Mouse (Mus musculus): ENCODE measurements around the gene Kcnd3.

Gene Kcnd3

DNA sequence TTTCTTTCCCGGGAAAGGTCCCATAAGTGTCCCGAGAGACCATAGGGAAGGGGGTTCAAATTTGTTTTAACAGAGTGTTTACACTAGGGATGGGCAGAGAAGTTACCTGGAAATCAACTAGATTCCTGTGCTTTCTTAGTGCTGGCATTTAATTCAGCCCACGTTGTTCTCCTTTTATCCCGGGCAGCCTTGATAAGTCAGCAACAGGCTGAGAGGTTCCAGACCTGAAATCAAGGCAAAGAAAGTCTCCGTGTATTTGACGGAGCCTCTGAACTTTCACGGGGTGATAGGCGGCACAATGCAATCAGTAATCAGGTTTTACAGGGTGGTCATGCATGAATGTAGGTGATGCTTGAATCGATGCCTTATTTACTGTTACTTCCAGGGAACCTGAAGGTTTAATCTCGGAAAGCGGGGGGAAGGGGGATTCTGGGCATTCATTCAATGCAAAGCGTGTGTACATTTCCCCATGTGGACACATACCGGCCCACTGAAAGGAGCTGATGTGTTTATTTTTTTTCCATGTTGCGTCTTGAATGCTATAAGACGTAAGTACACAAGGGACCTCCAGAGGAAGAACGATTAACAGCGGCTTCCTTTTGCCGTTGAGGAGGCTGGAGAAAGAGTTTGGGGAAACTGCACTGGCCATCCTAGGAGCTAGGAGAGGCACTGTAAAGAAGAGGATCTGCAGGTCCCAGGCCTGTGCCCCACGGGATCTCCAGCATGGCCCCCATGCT is 1.3 kb downstream of the Kcnd3 start:
- peak in 1 of 2 experiments; percentile 32 for DNase-seq (ENCODE audit: low spot score in 2 of 2)

DNA sequence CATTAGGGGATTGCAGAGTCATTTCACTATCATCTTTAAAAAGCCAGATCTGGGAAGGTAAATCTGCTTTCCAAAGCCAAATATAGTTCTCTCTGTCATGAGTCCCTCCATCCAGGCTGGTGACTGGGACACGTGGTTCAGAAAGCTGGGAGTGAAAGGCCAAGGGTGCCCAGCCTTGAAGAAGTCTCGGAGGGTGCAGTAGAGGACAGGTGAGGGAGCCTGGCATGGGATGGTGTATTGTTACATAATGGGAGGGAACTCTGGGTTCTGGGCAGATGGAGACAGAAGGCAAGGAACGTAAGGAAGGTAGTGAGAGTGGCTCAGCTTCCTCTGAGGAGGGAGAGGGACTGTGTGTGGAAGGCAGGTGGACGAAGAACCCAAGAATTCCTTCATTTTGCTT is 5.5 kb downstream of the Kcnd3 start:
- no peak for DNase-seq (ENCODE audit: low spot score in 2 of 2)

DNA sequence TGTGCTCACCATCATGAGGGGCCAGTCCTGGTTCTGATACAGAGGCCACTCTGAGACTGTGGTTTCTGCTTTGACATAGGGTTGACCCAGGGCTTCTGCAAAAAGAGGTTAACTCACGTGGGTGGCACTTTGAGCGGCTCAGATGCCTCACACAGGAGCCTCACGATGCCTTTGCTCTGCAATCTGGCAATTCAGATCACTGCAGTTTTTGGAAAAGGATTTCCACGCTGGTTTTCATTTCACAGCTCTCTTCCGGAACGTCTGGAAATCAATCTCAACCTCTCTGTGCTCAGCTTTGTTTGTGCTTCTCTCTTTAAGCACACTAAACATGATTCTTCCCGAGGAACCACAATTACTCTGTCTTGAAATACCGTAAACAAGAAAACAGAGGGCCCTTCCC is 14.4 kb downstream of the Kcnd3 start:
- DNase-seq (ENCODE audit: low spot score in 2 of 2) = no peak

DNA sequence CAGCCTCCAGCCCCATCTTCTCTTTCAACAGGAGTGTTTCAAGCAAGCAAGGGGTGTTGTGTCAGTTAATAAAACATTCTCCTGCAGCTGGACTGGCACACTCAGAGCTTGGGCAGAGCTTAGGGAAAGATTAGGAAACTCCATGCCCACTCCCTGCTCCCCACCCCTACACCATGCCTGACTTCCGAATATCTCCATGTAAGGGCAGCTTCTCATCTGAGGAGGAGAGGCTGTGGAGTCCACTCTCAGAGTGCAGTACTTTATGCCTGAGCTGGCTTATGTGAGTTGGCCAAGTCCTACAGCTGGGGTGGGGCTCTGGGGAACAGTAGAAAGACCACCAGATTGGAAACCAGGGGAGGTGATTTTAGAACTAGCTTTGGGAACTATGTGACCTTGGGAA is 20.4 kb downstream of the Kcnd3 start:
- no peak for DNase-seq (ENCODE audit: low spot score in 2 of 2)

DNA sequence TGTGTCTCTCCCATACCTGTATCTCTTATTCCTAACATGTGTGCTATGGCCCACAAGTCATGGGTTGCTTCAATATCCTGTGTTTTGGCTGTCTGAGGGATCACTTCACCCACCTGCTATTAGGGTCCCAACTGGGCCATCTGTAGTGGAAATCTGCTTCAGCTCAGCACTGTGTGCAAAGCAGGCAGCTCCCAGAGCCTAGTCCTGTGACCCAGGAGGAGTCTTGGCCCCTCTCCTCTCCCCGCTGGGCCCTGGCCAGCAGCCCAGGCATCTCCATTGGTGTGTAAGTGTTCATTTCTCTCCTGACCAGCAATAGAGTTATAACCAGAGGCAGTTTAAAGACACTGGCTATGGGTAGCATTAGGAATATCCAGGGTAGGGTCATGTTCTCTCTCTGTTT is 24.3 kb downstream of the Kcnd3 start:
- DNase-seq (ENCODE audit: low spot score in 2 of 2) = no peak

DNA sequence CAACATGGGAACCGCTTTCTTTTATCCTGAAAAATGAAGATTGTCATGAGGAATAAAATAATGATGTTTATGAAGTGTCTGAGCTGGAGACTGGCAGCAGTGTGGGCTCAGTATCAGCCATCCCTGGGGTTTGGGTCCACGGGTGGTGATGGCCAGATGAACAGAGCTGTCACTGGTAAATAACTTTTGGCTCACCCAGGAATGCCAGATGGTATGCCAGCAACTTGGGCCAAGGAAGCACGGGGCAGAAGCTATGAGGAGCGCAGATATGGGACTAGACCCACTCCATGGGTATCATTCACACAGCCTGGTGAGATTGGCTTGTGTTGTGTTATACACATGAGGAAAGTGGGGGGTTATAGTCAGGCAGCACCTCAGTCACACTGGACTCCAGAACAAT is 26.7 kb downstream of the Kcnd3 start:
- DNase-seq (ENCODE audit: low spot score in 2 of 2) = no peak

DNA sequence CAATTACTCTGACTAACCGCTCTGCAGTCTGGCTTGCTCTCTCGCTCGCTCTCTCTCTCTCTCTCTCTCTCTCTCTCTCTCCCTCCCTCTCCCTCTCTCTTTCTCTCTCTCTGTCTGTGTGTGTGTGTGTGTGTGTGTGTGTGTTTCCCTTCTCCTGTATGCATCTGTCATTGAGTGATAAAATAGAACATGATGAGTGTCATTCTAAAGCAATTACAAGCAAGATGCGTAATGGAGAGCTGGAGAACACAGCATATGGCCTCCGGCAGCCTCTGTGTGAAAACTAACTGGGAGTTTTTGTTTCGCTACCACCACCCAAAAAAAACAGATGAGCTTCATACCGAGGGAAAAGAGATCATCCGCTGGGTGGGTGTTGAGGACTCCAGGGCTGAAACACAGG is 29.3 kb downstream of the Kcnd3 start:
- peak in 1 of 2 experiments; percentile 37 for DNase-seq (ENCODE audit: low spot score in 2 of 2)

DNA sequence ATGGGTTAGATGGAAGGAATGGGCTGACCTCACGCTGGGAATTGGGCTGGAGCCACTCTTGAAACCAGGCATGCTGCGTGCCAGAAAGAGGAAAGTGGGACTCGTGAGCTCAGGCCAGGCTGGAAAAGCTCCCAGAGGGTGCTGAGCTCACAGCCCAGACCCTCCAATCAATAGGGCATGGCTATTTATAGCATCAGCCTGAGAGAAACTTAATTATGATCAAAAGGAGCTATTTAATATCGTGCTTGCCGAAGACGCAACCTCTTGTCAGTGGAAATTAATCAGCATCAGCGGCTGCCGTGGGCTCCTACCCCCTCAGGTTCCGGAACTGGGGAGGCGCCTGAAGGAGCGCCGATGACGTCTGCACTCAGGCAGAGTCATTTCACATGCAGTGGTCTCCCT is 31.5 kb downstream of the Kcnd3 start:
- DNase-seq (ENCODE audit: low spot score in 2 of 2) = no peak

DNA sequence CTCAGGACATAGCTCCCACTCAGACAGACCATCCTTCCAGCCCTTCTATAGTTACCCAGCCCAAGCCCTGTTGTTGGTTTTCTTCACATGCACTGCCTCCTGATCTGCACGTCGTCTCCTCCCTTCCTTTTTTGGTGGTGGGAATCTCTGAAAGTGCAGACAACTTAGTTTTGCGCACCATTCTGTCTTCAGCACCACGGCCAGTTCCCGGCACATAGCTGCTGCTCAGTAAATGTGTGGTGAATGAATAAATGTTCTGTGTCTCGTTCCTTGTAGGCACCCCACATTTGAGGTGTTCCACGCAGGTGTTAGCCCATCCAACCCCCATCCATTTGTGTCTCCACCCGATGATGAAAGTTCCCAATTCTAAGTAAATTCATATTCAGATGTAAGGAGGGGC is 35.0 kb downstream of the Kcnd3 start:
- no peak for DNase-seq (ENCODE audit: low spot score in 2 of 2)

DNA sequence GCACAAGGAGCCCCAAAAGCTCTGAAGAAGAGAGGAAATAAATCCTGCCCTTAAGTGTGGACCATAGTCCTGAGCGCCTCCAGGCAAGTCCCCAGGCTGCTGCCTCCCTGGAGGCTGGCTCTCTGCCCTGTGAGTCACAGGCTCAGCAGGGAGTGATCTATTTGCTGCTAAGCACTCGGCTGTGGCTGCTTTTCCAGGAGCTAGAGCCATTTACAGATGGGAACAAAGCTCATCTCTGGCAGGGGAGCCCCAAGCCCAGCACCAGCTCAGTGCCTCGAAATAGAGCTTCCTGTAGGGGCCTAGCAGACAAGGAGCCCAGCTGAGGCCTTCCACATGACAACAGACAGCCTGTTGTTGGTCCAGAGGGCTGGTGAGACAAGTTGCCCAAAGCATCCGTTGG is 37.5 kb downstream of the Kcnd3 start:
- DNase-seq (ENCODE audit: low spot score in 2 of 2) = peak; percentile 75 to 78

DNA sequence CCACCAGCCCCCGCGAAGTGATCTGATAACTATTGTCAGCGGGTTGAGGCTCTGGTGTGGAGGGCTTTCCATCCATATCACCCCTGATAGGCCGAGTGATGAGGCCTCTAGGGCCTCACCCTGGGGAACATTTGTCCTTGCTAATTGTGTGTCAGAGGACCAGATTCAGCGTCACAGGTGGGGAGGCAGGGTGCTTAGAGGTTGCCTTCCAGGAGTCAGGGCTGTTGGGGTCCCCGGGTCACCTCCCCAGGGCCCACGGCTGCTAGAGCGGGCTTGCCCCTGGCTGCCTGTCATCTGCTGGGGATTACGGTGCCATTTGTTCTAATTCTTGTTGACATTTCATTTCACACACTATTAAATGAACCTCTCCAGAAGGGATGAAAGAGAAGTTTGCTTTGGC is 42.8 kb downstream of the Kcnd3 start:
- DNase-seq (ENCODE audit: low spot score in 2 of 2) = no peak

DNA sequence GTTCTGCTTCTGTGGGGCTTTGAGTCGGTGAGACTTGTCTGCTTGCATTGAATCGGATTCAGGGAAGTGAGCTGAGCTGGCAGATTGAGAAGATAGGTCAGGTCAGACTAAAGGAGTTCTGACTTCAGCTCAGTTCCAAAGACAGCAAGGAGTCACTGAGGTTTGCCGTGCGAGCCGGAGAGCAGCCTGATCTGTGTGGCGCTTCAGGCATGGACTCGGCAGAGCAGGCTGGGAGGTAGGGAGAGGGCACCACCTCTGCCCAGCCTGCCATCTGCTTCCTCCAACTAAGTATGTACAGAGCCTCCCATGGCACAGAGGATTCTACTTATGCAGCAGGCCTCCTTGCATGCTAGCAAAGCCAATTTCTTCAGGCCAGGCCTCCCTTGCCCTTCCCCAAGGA is 44.1 kb downstream of the Kcnd3 start:
- DNase-seq (ENCODE audit: low spot score in 2 of 2) = no peak

DNA sequence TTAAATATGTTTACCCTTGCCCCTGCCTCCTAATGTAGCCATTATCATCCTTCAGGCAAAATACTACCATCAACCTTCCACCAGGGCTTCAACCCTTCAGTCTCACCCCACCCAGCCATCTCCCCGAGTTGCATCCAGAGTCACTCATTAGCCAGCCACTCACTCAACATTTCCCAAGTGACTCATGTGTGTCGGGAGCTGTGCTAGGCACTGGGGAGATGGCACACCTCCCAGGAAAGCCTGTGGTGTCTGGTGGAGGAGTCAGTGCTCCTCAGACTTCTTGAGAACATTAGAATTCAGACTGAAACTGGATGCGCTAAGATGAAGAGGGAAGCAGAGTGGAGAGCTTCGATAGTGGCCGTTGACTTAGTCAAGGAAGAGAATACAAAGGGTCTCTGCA is 44.8 kb downstream of the Kcnd3 start:
- DNase-seq (ENCODE audit: low spot score in 2 of 2) = no peak

DNA sequence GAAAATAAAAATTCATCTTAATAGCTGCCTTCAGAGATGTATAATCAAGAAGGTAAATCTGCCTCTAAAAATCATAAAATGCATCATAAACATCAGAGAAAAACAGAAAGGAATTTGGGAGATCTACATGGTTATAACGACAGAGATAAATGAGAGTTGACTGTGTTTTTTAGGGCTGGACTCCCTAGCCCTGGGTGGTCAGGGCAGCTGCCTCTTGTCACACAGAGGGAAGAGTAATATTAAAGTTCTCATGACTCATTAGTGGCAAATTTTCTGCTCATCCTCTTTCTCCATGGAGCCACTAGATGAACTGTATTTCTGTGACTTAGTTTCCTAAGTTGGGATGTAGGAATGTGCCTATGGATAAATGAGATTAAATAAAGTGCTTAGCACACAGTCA is 48.9 kb downstream of the Kcnd3 start:
- DNase-seq (ENCODE audit: low spot score in 2 of 2) = no peak

DNA sequence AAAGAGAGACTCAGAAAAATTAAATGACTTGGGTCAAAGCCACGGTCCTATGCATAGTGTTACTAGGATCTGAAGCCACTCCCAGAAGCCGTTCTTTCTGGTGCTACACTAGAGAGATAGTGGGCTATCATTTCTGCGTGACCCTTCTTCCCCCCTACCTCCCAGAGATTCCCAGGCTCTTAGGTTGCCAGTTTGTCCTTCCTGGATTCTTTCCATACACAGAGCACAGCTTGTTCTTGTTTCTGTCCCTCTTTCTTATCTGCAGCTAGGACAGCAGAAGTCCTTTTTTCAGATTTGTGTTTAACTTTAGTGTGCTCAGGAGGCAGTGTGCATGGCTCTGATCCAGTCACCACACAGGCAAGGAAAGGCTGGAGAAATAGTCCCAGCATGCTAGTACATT is 52.1 kb downstream of the Kcnd3 start:
- DNase-seq (ENCODE audit: low spot score in 2 of 2) = no peak

DNA sequence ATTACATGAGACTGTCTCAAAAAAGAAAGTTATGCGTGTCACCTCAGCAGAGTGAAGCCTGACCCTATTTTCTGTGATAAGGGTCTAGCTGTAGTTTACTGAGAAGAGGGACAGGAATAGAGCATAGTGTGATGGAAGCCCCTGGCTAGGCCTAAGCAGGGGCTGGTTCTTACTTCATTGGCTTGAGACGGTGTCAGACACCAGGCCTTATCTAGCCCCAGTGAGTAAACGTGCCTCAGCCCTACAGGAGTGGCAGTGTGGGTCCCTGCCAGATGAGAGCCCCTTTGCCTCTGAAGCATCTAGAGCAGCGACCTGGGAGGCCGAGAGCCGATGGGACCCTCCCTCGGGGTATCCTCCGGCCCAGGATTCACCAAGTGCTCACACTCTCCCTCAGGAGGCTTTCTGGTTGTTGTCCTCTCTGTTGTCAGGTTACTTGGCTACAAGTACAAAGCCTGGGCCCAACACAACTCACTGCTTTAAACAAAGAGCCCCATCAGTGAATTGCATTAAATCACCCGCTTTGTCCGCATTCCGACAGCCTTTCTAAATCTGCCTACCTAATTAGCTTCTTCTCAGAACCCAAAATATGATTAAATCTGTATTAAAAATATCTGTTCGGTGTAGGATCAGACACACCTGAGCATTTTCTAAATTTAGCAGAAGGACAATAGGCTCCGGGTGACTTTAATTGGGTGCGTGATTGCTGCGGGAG is 53.2 kb downstream of the Kcnd3 start:
- DNase-seq (ENCODE audit: low spot score in 2 of 2) = no peak

DNA sequence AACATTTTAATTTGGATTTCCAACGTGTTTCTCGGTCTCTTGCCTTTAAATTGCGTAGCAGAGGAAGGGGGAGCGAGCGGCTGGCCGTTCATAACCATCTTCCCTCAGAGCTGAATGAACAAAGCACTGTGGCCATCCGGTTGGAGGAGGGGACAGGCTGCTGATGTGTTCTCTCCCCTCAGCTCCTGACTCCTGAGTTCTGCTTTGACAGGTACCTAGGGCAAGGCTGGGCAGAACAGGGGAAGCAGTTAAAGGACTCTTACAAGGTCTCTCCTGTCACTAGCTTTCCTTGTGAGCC is 53.7 kb downstream of the Kcnd3 start:
- no peak for DNase-seq (ENCODE audit: low spot score in 2 of 2)

DNA sequence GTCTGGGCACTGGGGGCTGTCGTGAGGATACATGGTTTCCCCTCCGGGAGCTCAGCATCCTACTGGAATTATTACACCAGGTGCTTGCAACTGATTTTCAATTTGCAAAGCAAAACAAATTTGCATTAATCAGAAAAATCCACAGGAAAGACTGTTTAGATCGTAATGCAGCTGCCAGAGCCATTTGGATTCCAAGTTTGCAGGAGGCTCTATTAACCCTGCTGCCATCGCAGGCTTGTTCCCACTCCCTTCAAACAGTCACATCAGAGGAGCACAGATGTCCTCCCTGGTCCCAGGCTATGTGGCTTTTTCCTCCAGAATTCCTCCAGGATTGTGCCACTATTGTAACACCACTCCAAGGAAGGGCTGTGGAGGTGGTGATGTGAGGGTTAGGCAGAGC is 54.5 kb downstream of the Kcnd3 start:
- DNase-seq (ENCODE audit: low spot score in 2 of 2) = no peak

DNA sequence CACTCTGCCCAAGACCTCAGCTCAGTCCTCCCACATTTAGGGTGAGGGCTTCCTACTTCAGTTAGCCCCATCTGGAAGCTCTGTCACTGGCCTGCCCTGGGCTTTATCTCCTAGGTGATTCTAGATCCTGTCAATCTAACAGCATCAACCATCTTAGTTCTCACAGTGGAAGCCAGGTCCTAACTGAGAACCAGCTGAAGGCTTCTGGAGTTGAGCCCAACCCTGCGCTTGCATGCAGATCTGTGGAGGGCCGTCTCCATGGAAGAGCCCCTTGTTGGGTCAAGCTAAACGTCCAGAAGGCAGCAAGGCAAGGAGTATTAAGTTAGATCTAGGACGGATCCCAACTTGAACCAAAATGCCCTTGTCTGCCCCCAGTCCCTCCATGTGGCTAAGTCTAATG is 57.2 kb downstream of the Kcnd3 start:
- DNase-seq (ENCODE audit: low spot score in 2 of 2) = no peak

DNA sequence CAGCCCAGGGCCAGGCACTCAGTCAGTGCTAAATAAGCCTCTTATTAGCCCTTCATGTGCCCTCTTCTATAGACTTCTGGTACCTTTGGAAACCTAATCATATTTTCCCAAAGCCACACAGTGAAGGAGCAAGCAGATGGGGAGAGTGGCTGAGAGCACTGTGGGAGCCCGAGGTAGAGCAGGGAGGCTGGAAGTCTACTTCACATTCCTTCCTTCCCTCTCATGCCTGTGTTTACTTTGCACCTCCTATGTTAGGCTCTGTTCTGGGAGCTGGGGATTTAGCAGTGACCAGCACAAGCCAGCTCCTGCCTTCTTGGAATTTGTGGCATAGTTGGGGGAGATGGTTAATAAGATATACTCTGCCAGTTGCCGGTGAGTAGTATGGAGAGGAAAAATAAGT is 59.7 kb downstream of the Kcnd3 start:
- DNase-seq (ENCODE audit: low spot score in 2 of 2) = no peak

DNA sequence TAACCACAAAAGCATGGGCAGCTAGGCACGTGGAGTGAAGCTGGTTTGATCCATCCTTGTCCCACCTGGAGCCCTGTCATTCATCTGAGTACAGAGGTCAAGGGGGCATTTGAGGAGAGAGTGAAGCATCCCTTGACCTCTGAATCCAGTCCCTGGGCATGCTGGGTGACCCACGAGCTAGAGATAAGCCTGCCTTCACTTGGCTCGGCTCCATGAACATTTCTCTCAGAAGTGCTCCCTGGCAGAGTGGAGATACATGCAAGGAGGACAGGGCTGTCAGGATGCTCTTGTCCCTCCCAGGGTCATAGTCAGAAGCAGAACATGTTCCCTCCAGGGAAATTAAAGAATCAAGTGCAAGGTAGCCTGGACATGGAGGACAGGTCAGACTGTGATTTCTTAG is 62.1 kb downstream of the Kcnd3 start:
- no peak for DNase-seq (ENCODE audit: low spot score in 2 of 2)

DNA sequence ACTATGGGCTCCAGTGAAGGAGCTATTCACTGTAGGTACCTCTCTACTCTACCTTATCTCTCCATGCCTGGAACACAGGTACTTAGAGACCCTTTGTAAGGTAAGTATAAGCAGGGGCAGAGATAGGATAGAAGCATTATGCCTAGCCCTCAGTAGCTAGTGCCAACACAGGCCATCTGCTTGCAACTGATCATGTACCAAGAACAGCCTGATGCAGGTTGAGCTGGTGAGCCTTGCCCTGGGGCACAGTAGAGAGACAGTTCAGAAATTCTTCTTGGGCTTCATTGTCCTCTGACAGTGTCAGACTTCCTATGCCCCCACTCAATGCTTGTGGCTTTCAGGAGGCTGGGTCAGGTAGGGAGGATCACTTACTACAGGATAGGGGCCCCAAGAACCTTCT is 62.9 kb downstream of the Kcnd3 start:
- DNase-seq (ENCODE audit: low spot score in 2 of 2) = no peak

DNA sequence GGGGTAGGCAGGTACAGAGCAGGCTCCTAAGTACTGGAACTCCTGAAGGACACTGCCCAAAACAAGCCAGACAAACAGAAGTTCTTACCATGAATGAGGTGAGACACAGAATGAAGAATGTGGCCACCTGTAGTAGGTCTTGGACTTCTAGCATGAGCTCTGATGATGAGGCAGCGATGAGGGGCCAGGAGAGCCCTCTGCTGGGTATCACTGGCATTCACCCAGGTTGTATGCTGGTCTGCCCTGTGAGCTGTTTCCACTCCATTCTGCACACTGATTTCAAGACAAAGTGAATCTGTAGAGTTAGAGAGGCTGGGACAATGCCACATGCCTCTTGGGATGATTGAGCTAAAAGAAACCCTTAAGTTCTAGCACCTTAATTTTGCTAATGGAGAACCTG is 63.5 kb downstream of the Kcnd3 start:
- no peak for DNase-seq (ENCODE audit: low spot score in 2 of 2)

DNA sequence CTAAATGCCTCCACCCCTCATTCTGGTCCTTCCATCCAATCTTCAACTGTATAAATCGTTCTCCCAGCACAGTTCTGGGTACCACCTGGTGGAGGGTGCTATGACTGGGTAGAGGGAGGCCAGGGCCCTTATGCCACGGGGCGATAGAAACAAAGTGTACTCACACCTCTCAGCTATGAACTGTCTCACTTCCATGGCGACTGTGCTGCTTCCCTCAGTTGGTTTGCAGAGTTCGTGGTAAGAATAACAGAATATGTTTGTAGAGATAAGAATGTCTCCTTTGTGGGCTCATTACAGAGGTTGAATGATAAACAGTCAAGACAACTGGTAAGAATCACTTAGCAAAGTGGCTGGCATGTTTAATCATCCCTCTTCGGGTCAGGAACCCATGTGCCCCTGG is 68.3 kb downstream of the Kcnd3 start:
- no peak for DNase-seq (ENCODE audit: low spot score in 2 of 2)

Measured in right cerebral cortex, postnatal 10 days (tissue).